Mouse (Mus musculus) left cerebral cortex, adult 2 months (tissue): ENCODE results near the gene Olfr981. TPM values are rescaled to one million over a fixed set of nuclear protein-coding genes. Genes with fewer than 3 reads are reported as not detected.
"Not testable (repeated sequence)": the region's sequence is repeated elsewhere in the genome, so short reads cannot be mapped to it uniquely, and the experiment has no call there.

Experiments
- DNase-seq, 2 experiments: peaks; one replicate each; pipeline ENCODE4 v3.0.0; 2021 to 2022; ENCODE audit warnings: low spot score in 2 of 2, mixed read lengths in 1 of 2; ENCODE audit errors: extremely low spot score in 1 of 2
- H3K27ac ChIP-seq: fragments of 200-600 bp; 2 replicates; pipeline ENCODE4 v1.8.1; 2022
- H3K4me3 ChIP-seq: fragments of 200-600 bp; 2 replicates; pipeline ENCODE4 v1.8.1; 2022
- CTCF ChIP-seq: fragments of 200-600 bp; IDR thresholded peaks from 2 replicates; pipeline ENCODE4 v1.8.1; 2022; ENCODE audit warnings: antibody characterized with exemption, mild to moderate bottlenecking, moderate library complexity
- intact Hi-C: fragments of 180-260 bp; cut with DNase I; formaldehyde crosslinking; loops from one replicate; pipeline ENCODE4 v1.15.1; 2025
- long read RNA-seq, 2 experiments: library from polyadenylated mRNA; stranded (forward); transcript quantifications; one replicate each; pipeline ENCODE4 v2.0.0; 2021; ENCODE audit warnings: borderline mapping rate in 2 of 2
- total RNA-seq, 2 experiments: library from RNA; stranded (reverse); gene quantifications; 2 replicates each; pipeline ENCODE4 v1.2.3; 2021

The Olfr981 gene
- not detected for total RNA-seq
- long read RNA-seq, experiment 1: 0 reads
- long read RNA-seq, experiment 2: 0 reads

DNA sequence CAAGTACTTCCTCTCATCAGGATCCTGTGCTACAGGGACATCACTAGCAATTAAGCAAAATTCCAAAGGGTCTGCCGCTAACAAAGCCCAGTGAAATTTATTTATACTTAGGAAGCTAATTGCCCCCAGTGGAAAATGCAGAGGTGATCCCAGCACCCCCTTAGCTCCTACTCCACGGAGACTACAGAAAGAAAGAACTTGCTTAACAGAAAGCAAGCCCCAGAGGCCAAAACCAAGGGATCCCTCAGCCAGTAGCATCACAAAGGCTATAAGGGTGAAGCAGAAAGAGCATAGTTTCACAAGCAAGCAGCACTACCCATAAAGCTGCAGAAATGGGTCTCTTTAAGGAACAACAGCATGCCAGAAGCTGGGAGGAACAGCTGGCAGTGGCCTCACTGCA lies at the start of gene Olfr981:
Gene Olfr981, plus strand, starts transcription at position 301 of the 400 bp plus-strand sequence.
- TF ChIP-seq CTCF: no peak
- intact Hi-C loops: no loop called here
- Histone ChIP-seq H3K27ac (no peak within 1 kb of the TSS), H3K4me3 (no peak within 1 kb of the TSS)
- DNase-seq: no peak

GRCm38 (mm10) chr9:39976581-39977145 lies 44.6 kb upstream of the Olfr981 start:
- DNase-seq, intact Hi-C loops, H3K27ac ChIP-seq, H3K4me3 ChIP-seq: not testable (repeated sequence)

- no peak within 1 kb of the TSS for H3K27ac ChIP-seq
- DNase-seq: no peak
- no peak within 1 kb of the TSS for H3K4me3 ChIP-seq
- intact Hi-C loops: no loop called here
- TF ChIP-seq CTCF: no peak
Observed at GRCm38 (mm10) chr9:39991813-39992212, 29.5 kb upstream of the Olfr981 start, which contains the start of gene Olfr978. Gene Olfr978, plus strand, starts transcription at chr9:39992113.

DNA sequence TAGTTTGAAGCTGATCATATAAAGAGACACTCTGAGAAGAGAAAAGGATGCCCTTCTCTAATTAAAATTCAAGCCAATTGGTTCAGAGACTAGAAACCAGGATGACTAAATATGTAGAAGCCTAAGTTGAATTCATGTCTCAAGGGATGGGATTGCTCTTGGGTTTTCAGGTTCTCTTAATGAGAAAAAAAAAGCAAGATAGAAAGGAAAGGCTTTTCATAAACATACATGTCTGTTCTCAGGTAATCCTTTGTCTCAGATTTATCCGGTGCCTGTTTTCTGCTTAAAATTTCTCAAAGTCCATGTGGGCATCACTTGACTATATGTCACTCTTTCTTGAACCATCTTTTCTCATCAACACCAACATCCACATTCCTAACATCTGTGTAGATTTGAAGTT lies 17.9 kb upstream of the Olfr981 start, which contains the start of gene Olfr979:
Gene Olfr979, minus strand, starts transcription at position 101 of the 400 bp plus-strand sequence.
- Histone ChIP-seq H3K27ac (no peak within 1 kb of the TSS), H3K4me3 (no peak within 1 kb of the TSS)
- no peak for TF ChIP-seq CTCF
- intact Hi-C loops: no loop called here
- DNase-seq: no peak

DNA sequence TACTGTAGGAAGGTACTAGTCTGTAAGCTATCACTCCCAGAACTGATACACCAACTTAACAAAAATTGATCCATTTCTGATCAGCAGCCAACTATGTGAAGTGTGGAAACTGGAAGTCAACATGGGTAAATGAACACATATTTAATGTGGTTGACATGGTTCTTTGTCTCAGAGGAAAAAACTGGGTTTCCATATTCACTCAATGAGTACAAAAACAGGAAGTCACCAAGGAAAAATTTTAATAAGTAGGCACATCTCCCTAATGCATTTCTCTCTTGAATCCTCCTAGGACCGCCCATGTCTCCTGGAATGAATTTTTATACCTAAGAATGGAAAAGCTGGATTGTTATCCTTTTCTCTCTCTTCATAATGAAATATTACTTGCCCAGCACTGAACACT lies 11.8 kb upstream of the Olfr981 start, which contains the start of gene Olfr980:
Gene Olfr980, minus strand, starts transcription at position 101 of the 400 bp plus-strand sequence.
- intact Hi-C loops: no loop called here
- H3K27ac ChIP-seq: no peak within 1 kb of the TSS
- TF ChIP-seq CTCF: no peak
- DNase-seq: no peak
- H3K4me3 ChIP-seq: no peak within 1 kb of the TSS

GRCm38 (mm10) chr9:40050138-40050537 lies 28.9 kb downstream of the Olfr981 start:
- Histone ChIP-seq H3K4me3 (no peak overlapping the region), H3K27ac (no peak overlapping the region)
- TF ChIP-seq CTCF: no peak
- intact Hi-C loops: no loop called here
- DNase-seq: no peak

DNA sequence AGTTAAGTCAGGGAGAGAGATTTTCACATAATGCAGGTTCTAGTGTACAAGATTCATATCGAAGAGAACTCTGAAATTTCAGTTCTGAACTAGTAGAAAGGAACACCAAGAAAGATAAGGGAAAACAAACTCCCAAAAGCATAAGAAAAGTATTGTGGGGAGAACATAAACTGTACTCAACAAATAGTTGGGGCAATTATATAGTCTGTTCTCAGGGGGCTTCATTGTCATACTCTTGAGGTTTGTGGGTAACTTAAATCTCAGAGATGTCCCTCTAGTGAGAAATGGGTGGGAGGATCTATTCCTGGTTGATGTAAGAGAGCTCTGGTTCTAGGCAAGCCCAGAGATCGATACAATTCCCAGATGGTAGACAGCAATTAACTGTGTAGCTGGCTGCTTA lies 52.3 kb downstream of the Olfr981 start, which contains the start of gene Olfr982:
Gene Olfr982, plus strand, starts transcription at position 301 of the 400 bp plus-strand sequence.
- DNase-seq: no peak
- TF ChIP-seq CTCF: no peak
- intact Hi-C loops: no loop called here
- Histone ChIP-seq H3K27ac (no peak within 1 kb of the TSS), H3K4me3 (no peak within 1 kb of the TSS)

Other genes with a start within 250 kb of the Olfr981 start
- gene Olfr968, start 238.2 kb upstream of the Olfr981 start, total RNA-seq: not detected
- not detected for gene Olfr969, start 230.5 kb upstream of the Olfr981 start, total RNA-seq
- not detected for gene Olfr970, start 212.6 kb upstream of the Olfr981 start, total RNA-seq
- not detected for gene Olfr971, start 184.6 kb upstream of the Olfr981 start, total RNA-seq
- not detected for gene Olfr972, start 155.0 kb upstream of the Olfr981 start, total RNA-seq
- not detected for gene Olfr229, start 114.1 kb upstream of the Olfr981 start, total RNA-seq
- not detected for gene Olfr974, start 84.0 kb upstream of the Olfr981 start, total RNA-seq
- gene Olfr975, start 69.4 kb upstream of the Olfr981 start, total RNA-seq: not detected
- not detected for gene Olfr976, start 60.3 kb upstream of the Olfr981 start, total RNA-seq
- gene Olfr978, start 29.4 kb upstream of the Olfr981 start, total RNA-seq: not detected
- not detected for gene Olfr979, start 18.0 kb upstream of the Olfr981 start, total RNA-seq
- gene Olfr980, start 11.9 kb upstream of the Olfr981 start, total RNA-seq: not detected
- not detected for gene Olfr982, start 52.4 kb downstream of the Olfr981 start, total RNA-seq
- not detected for gene Olfr983, start 72.1 kb downstream of the Olfr981 start, total RNA-seq
- gene Olfr984, start 92.7 kb downstream of the Olfr981 start, total RNA-seq: not detected
- not detected for gene Olfr985, start 108.7 kb downstream of the Olfr981 start, total RNA-seq
- not detected for gene Tmem225, start 126.7 kb downstream of the Olfr981 start, total RNA-seq
- gene Olfr986, start 159.5 kb downstream of the Olfr981 start, total RNA-seq: under 1 TPM in 1 of 2 experiments, not detected in 1; 0.09 TPM
- gene Zfp202, start 170.9 kb downstream of the Olfr981 start, total RNA-seq: 1 to 10 TPM; 3.2 to 4.0 TPM
- 100 to 1,000 TPM; 110 to 116 TPM for gene Scn3b, start 247.8 kb downstream of the Olfr981 start, total RNA-seq